Mouse (Mus musculus) spleen, adult 2 months (tissue): ENCODE measurements around the gene Med22.

Experiments used
- CTCF ChIP-seq: fragments of 200-500 bp; IDR thresholded peaks from 2 replicates; pipeline ENCODE4 v1.5.1; 2011; ENCODE audit warnings: mild to moderate bottlenecking, inconsistent platforms; ENCODE audit not compliant: insufficient read depth, insufficient read length, insufficient replicate concordance; ENCODE audit errors: extremely low read depth
- POLR2A ChIP-seq: fragments of 200-500 bp; IDR thresholded peaks from 2 replicates; pipeline ENCODE4 v1.6.1; 2011; ENCODE audit warnings: low read depth, low read length, inconsistent platforms

- TF ChIP-seq CTCF (no peak), POLR2A (no peak)
These were observed 25.9 kb upstream of the Med22 start for GRCm38 (mm10) chr2:26936425-26936824.
